Mouse (Mus musculus) liver, embryonic 11.5 days (tissue): ENCODE results near the gene C1s1. TPM values are rescaled to one million over a fixed set of nuclear protein-coding genes. Genes with fewer than 3 reads are reported as not detected.
"Not testable (repeated sequence)": the region's sequence is repeated elsewhere in the genome, so short reads cannot be mapped to it uniquely, and the experiment has no call there.

Source experiments
- ATAC-seq: fragments of 200-750 bp; cut with Nextera tagmentation; replicated peaks from 2 replicates; pipeline ENCODE4 v1.8.0; 2017; ENCODE audit warnings: moderate number of reproducible peaks, mild to moderate bottlenecking, moderate TSS enrichment, moderate library complexity; ENCODE audit not compliant: low FRiP score
- DNase-seq: peaks from one replicate; pipeline ENCODE4 v3.0.0-alpha.2; 2017; ENCODE audit warnings: low spot score
- H3K27ac ChIP-seq: fragments of 300-500 bp; sonication (generic); 2 replicates; pipeline ENCODE4 v1.5.1; 2014; ENCODE audit warnings: mild to moderate bottlenecking, low read depth, low read length, control low read depth
- H3K27me3 ChIP-seq: fragments of 300-500 bp; sonication (generic); replicated peaks from 2 replicates; pipeline ENCODE4 v1.6.1; 2014; ENCODE audit warnings: low read length, mixed read lengths; ENCODE audit not compliant: control insufficient read depth, insufficient read depth
- H3K36me3 ChIP-seq: fragments of 300-500 bp; sonication (generic); 2 replicates; pipeline ENCODE4 v1.6.1; 2014; ENCODE audit warnings: mild to moderate bottlenecking, low read length, moderate library complexity, mixed read lengths; ENCODE audit not compliant: control insufficient read depth, insufficient read depth
- H3K4me1 ChIP-seq: fragments of 300-500 bp; sonication (generic); replicated peaks from 2 replicates; pipeline ENCODE4 v1.6.1; 2014; ENCODE audit warnings: low read length, mixed read lengths; ENCODE audit not compliant: control insufficient read depth, insufficient read depth
- H3K4me2 ChIP-seq: fragments of 300-500 bp; sonication (generic); 2 replicates; pipeline ENCODE4 v1.6.1; 2014; ENCODE audit warnings: mild to moderate bottlenecking, control low read depth, moderate library complexity
- H3K4me3 ChIP-seq: fragments of 300-500 bp; sonication (generic); 2 replicates; pipeline ENCODE4 v1.5.1; 2014; ENCODE audit warnings: low read depth, low read length, control low read depth
- H3K9ac ChIP-seq: fragments of 300-500 bp; sonication (generic); 2 replicates; pipeline ENCODE4 v1.6.1; 2014; ENCODE audit warnings: low read depth, low read length, control low read depth
- H3K9me3 ChIP-seq: fragments of 300-500 bp; sonication (generic); 2 replicates; pipeline ENCODE4 v1.6.1; 2016; ENCODE audit warnings: low read length, inconsistent platforms, mixed read lengths; ENCODE audit not compliant: control insufficient read depth
- WGBS: fragments of 180-500 bp; shearing (Covaris S2); extraction: QIAGEN DNeasy Blood & Tissue Kit; methylation state at CpG from one replicate; pipeline ENCODE4 v1.1.7; 2014; 5-methylcytosine and 5-hydroxymethylcytosine counted together
- polyA plus RNA-seq: library from polyadenylated mRNA; unstranded; fragments of >200 nt; fragmentation: Nextera tagmentation; extraction: Ambion mirVana; gene quantifications from 2 replicates; pipeline ENCODE4 v1.2.1, GENCODE M21; 2014

Gene C1s1
- polyA plus RNA-seq, 1 experiment from 2014 or later = 12.7 TPM

DNA sequence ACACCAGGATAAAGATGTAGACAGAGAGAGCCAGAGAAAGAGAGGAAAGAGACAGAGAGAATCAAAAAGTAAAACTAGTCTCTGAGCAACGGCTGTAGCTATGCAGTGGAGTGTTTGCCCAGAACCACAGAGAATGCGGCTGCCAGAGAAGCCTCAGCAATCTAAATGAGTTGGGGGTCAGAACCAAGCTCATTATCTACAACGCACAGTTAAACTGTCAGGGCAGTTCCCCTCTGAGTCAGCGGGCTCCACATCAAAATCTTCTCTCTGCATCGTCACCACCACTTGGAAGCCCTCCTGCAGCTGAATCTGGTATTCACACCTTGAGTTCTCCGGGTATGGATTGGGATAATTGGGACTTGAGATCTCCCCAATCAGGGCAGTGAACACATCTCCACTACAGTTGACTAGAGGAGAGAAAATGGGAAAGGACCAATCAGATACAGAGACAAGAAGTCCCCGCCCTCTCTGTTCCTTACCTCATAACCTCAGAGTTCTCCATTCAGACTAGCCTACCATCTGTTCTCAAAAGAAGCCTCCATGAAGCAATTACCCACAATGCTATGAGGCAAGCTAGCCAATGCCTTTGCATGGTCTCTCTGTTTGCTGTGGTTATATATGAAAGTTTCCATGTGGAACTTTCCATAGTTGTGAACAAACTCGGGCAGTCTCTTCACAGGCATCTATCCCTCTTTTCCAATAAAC, 5.9 kb downstream of the C1s1 start:
- 57% methylated on average over 8 of the region's 8 CpGs for WGBS
- not testable (repeated sequence) for ATAC-seq

DNA sequence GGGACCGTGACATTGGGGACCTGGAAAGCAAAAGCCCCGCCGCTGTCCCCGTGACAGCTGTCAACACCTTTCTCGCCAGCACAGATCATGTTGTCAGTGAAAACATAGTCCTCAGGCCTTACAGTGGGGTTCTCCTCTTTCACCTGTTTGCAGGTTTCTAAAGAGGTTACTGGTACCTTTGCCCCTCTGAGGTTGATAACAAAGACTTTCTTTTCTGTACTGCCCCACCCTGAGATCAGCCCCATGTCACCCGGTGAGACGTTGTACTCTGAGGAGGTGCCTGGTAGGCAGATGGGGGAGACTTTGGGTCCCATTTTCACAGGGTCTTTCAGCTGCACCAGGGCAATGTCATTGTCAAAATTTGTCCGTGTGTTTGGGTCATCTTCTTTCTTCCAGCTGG, 11.1 kb downstream of the C1s1 start:
- no peak overlapping the region for H3K9ac ChIP-seq
- 77% methylated on average over 8 of the region's 8 CpGs for WGBS
- H3K4me3 ChIP-seq = no peak overlapping the region
- no peaks in the 10 kb centered on the region for H3K4me1 ChIP-seq
- DNase-seq (no peak), ATAC-seq (no peak)
- no peaks in the 10 kb centered on the region for H3K27me3 ChIP-seq
- no peak overlapping the region for H3K4me2 ChIP-seq
- no peaks in the 10 kb centered on the region for H3K36me3 ChIP-seq
- H3K27ac ChIP-seq = no peak overlapping the region
- no peaks in the 10 kb centered on the region for H3K9me3 ChIP-seq

More for the DNA sequence above, 5.9 kb downstream of the C1s1 start:
- not testable (repeated sequence) for H3K4me1 ChIP-seq, H3K4me3 ChIP-seq, H3K27ac ChIP-seq, H3K36me3 ChIP-seq, H3K9me3 ChIP-seq, H3K4me2 ChIP-seq, DNase-seq, H3K9ac ChIP-seq, H3K27me3 ChIP-seq

DNA sequence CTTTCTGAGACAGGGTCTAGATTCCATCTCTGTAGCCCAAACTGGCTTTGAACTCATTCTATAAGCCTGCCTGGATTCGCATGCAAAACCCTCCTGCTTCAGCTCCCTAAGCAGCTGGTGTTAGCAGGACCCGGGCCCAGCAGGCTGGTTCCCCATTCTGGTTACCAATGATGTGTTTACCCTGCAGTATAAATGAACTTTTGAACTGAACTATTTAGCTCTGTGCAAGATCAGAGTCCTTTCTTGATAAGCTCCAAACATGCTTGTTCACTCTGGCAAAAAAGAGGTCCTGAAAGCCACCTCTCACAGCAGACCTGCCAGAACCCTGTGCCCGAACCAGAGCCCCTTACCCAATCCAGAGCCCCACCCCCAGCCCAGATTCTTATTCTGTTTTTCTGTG, 14.3 kb downstream of the C1s1 start:
- 55% methylated on average over 3 of the region's 3 CpGs for WGBS
- ATAC-seq (no peak), DNase-seq (no peak)
- Histone ChIP-seq H3K27ac (no peak overlapping the region), H3K4me2 (no peak overlapping the region), H3K4me1 (no peaks in the 10 kb centered on the region), H3K27me3 (no peaks in the 10 kb centered on the region), H3K4me3 (no peak overlapping the region), H3K9ac (no peak overlapping the region), H3K9me3 (no peaks in the 10 kb centered on the region), H3K36me3 (no peaks in the 10 kb centered on the region)

DNA sequence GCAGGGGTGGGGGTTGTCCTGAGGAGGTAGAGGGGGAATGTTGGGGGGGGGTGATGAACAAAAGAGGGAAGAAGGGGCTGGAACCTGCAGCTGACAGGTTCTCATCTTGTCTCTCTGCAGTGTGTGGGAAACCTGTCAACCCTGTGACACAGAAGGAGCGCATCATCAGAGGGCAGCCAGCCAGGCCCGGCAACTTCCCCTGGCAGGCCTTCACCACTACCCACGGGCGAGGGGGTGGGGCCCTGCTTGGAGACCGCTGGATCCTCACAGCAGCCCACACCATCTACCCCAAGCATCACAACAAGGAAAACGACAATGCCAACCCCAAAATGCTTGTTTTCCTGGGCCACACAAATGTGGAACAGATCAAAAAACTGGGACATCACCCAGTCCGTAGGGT, 20.1 kb downstream of the C1s1 start:
- not testable (repeated sequence) for H3K4me3 ChIP-seq, H3K4me1 ChIP-seq, H3K27me3 ChIP-seq, DNase-seq, H3K4me2 ChIP-seq, H3K9ac ChIP-seq, ATAC-seq, H3K9me3 ChIP-seq, H3K36me3 ChIP-seq, H3K27ac ChIP-seq
- WGBS = 68% methylated on average over 7 of the region's 7 CpGs

DNA sequence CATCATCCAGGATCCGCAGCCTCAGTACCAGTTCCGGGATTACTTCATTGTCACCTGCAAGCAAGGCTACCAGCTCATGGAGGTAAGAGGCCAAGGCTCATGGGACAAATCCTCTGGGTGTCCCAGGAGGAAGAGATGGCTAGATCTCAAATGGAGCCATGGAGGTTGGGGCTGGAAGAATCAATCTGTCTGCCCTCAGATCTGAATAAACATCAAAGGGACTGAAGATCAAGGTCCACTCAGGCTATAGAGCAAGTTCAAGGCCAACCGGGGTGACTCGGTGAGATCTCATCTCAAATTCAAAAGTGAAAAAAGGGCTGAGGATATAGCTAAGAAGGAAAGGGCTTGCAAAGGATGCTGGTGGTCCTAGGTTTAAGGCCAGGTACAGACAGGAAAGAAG, 24.4 kb downstream of the C1s1 start:
- not testable (repeated sequence) for ATAC-seq, H3K4me2 ChIP-seq, H3K4me3 ChIP-seq, H3K4me1 ChIP-seq, H3K36me3 ChIP-seq, H3K27ac ChIP-seq, H3K27me3 ChIP-seq, H3K9ac ChIP-seq, DNase-seq, H3K9me3 ChIP-seq
- WGBS = 79% methylated on average over 3 of the region's 4 CpGs

DNA sequence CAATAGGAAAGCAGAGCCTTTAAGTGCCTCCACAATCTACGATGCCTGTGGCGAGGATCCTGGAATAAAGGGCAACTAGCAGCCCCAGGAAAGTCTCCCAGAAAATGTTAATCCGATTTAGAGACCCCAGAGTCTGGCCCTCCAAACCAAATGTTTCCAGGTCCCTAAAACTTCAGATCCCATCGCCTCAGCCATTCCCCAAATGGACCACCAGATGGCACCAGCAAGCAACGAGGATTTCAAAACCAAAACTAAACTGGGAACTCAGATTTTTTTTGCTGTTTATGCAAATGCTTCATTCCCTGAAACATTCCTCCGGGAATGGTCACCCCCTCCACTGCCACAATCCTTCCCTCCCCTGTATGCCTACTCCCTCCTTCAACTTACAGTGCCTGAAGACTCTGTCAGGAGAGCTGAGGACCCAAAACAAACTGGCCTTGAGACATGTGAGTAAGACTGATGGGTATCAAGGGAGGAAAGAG, 29.8 kb downstream of the C1s1 start, which contains the start of gene C1ra:
TSS of gene C1ra (plus strand) at position 51 of the 482 bp plus-strand sequence.
- DNase-seq (no peak), ATAC-seq (no peak)
- Histone ChIP-seq H3K9me3 (no peaks in the 10 kb centered on the region), H3K36me3 (no peaks in the 10 kb centered on the region), H3K27ac (no peak within 1 kb of the TSS), H3K27me3 (no peaks in the 10 kb centered on the region), H3K4me2 (peak within 1 kb of the TSS; percentile 51), H3K9ac (no peak within 1 kb of the TSS), H3K4me3 (no peak within 1 kb of the TSS), H3K4me1 (no peaks in the 10 kb centered on the region)
- 3% methylated on average over 6 of the region's 6 CpGs for WGBS

DNA sequence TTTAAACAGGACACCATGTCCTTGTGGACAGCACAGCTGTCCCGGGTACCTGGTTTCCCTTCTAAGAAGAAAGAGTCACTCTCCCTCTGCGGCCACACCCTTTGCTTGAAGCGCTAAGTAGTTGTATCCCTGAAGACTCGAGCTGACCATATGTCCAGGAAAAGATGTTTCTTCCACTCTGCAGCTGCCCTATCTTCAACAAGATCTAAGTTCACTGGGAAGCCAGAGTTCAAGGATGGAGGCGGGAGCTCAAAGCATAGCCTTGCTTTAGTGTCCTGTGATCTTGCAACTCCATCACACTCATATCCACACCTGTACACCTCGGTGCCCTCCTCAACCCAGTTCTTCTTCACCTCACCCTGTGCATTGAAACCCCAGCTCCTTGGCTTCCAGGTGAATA, 30.2 kb downstream of the C1s1 start:
- H3K9ac ChIP-seq = no peak overlapping the region
- no peak overlapping the region for H3K4me2 ChIP-seq
- H3K4me1 ChIP-seq = no peaks in the 10 kb centered on the region
- no peak overlapping the region for H3K4me3 ChIP-seq
- DNase-seq (no peak), ATAC-seq (0 out of 2 replicates have a peak, but pooled peaks have one; percentile 30)
- no peaks in the 10 kb centered on the region for H3K9me3 ChIP-seq
- no peak overlapping the region for H3K27ac ChIP-seq
- no peaks in the 10 kb centered on the region for H3K27me3 ChIP-seq
- no peaks in the 10 kb centered on the region for H3K36me3 ChIP-seq
- WGBS = 50% methylated on average over 6 of the region's 6 CpGs

DNA sequence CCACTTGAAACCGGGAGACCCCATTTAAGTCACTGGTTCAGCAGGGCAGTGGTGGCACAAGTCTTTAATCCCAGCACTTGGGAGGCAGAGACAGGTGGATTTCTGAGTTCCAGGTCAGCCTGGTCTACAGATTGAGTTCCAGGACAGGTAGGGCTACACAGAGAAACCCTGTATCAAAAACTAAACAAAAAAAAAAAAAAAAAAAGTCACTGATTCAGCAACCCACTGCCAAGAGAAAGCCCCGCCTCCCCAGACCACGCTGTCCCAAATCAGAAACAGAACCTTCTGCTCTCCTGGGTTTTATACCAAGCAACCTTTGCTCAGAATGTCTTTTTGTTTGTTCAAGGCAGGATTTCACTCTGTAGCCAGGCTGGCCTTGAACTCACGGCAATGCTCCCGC, 33.0 kb downstream of the C1s1 start:
- DNase-seq, H3K36me3 ChIP-seq, H3K9ac ChIP-seq, H3K4me2 ChIP-seq, H3K4me3 ChIP-seq, H3K27me3 ChIP-seq, ATAC-seq, H3K27ac ChIP-seq, H3K9me3 ChIP-seq, H3K4me1 ChIP-seq: not testable (repeated sequence)
- 89% methylated on average over 5 of the region's 5 CpGs for WGBS

DNA sequence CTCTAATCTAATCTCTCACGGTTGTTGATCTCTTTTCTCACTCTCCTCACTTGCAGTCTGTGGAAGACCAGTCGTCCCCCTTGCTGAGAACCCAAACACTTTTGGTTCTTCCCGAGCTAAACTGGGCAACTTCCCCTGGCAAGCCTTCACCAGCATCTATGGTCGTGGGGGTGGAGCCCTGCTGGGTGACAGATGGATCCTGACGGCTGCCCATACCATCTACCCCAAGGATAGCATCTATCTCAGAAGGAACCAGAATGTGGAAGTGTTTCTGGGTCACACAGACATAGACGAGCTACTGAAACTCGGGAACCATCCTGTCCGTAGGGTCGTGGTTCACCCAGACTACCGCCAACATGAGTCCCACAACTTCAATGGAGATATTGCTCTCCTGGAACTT, 33.9 kb downstream of the C1s1 start:
- 59% methylated on average over 10 of the region's 10 CpGs for WGBS

More for the DNA sequence above, 33.9 kb downstream of the C1s1 start:
- H3K27me3 ChIP-seq = no peaks in the 10 kb centered on the region
- no peaks in the 10 kb centered on the region for H3K4me1 ChIP-seq
- H3K9me3 ChIP-seq = no peaks in the 10 kb centered on the region
- H3K4me3 ChIP-seq = no peak overlapping the region
- ATAC-seq = no peak
- H3K27ac ChIP-seq = no peak overlapping the region
- DNase-seq = no peak
- H3K4me2 ChIP-seq = no peak overlapping the region
- H3K36me3 ChIP-seq = no peaks in the 10 kb centered on the region; the same call in 1 of the 2 replicates
- H3K9ac ChIP-seq = no peak overlapping the region
